Mouse (Mus musculus): ENCODE data around the gene Gjb2.

The Gjb2 gene

GRCm38 (mm10) chr14:57104106-57105023 lies at the start of gene Gjb2:
Gene Gjb2 (minus strand): TSS chr14:57104702.
- DNase-seq (ENCODE audit: low spot score in 2 of 2), result peak in 1 of 2 experiments; percentile 8

- DNase-seq (ENCODE audit: low spot score in 2 of 2), result no peak
These were observed 41.2 kb upstream of the Gjb2 start for GRCm38 (mm10) chr14:57145741-57146140.

GRCm38 (mm10) chr14:57135265-57135664 lies 30.8 kb upstream of the Gjb2 start:
- DNase-seq (ENCODE audit: low spot score in 2 of 2), result no peak

GRCm38 (mm10) chr14:57133161-57133661 lies 28.7 kb upstream of the Gjb2 start, which contains the start of gene Gjb6:
Gene Gjb6 (minus strand): TSS chr14:57133611.
- no peak for DNase-seq (ENCODE audit: low spot score in 2 of 2)

- DNase-seq (ENCODE audit: low spot score in 2 of 2), result no peak
These were observed 22.9 kb upstream of the Gjb2 start for GRCm38 (mm10) chr14:57127383-57127782.

GRCm38 (mm10) chr14:57122295-57122694 lies 17.8 kb upstream of the Gjb2 start:
- no peak for DNase-seq (ENCODE audit: low spot score in 2 of 2)

- DNase-seq (ENCODE audit: low spot score in 2 of 2), result peak in 1 of 2 experiments; percentile 34
These were observed 11.5 kb upstream of the Gjb2 start, which contains the start of gene Gm4491 for GRCm38 (mm10) chr14:57115823-57116544. Gene Gm4491 (minus strand): TSS chr14:57115883.

- DNase-seq (ENCODE audit: low spot score in 2 of 2), result peak in 1 of 2 experiments; percentile 27
These were observed 4.7 kb upstream of the Gjb2 start for GRCm38 (mm10) chr14:57109194-57109593.

GRCm38 (mm10) chr14:57107916-57108315 lies 3.4 kb upstream of the Gjb2 start:
- DNase-seq (ENCODE audit: low spot score in 2 of 2), result no peak

GRCm38 (mm10) chr14:57107091-57107490 lies 2.6 kb upstream of the Gjb2 start:
- DNase-seq (ENCODE audit: low spot score in 2 of 2), result no peak

- DNase-seq (ENCODE audit: low spot score in 2 of 2), result no peak
These were observed 1.2 kb upstream of the Gjb2 start for GRCm38 (mm10) chr14:57105721-57106120.

- no peak for DNase-seq (ENCODE audit: low spot score in 2 of 2)
These were observed 609 bp upstream of the Gjb2 start for GRCm38 (mm10) chr14:57105111-57105510.

- DNase-seq (ENCODE audit: low spot score in 2 of 2), result no peak
These were observed 794 bp downstream of the Gjb2 start for GRCm38 (mm10) chr14:57103711-57104105.

GRCm38 (mm10) chr14:57103121-57103520 lies 1.4 kb downstream of the Gjb2 start:
- DNase-seq (ENCODE audit: low spot score in 2 of 2), result no peak

GRCm38 (mm10) chr14:57101623-57102022 lies 2.9 kb downstream of the Gjb2 start:
- DNase-seq (ENCODE audit: low spot score in 2 of 2), result no peak

- DNase-seq (ENCODE audit: low spot score in 2 of 2), result no peak
These were observed 8.6 kb downstream of the Gjb2 start for GRCm38 (mm10) chr14:57095855-57096254.

- DNase-seq (ENCODE audit: low spot score in 2 of 2), result peak; percentile 9 to 35
These were observed 11.5 kb downstream of the Gjb2 start for GRCm38 (mm10) chr14:57093029-57093428.

GRCm38 (mm10) chr14:57090001-57090400 lies 14.5 kb downstream of the Gjb2 start:
- DNase-seq (ENCODE audit: low spot score in 2 of 2), result no peak

GRCm38 (mm10) chr14:57089107-57089506 lies 15.4 kb downstream of the Gjb2 start:
- no peak for DNase-seq (ENCODE audit: low spot score in 2 of 2)

- DNase-seq (ENCODE audit: low spot score in 2 of 2), result no peak
These were observed 20.3 kb downstream of the Gjb2 start for GRCm38 (mm10) chr14:57084180-57084668.

GRCm38 (mm10) chr14:57082863-57083262 lies 21.6 kb downstream of the Gjb2 start:
- DNase-seq (ENCODE audit: low spot score in 2 of 2), result no peak

- no peak for DNase-seq (ENCODE audit: low spot score in 2 of 2)
These were observed 29.0 kb downstream of the Gjb2 start for GRCm38 (mm10) chr14:57075537-57075936.

Measured in frontal cortex, postnatal 25 days (tissue).